Mouse (Mus musculus) ES-CJ7 (cell line): Measurements from ENCODE around the gene Lrpprc.
A peak's percentile ranks its signal among the peaks of the same experiment; 100 is the strongest.
"Not testable (repeated sequence)": the region's sequence is repeated elsewhere in the genome, so short reads cannot be mapped to it uniquely, and the experiment has no call there.

ENCODE experiments used
- DNase-seq: peaks from one replicate; pipeline ENCODE4 v3.0.0; 2011; ENCODE audit warnings: low read depth, low spot score

The Lrpprc gene

DNA sequence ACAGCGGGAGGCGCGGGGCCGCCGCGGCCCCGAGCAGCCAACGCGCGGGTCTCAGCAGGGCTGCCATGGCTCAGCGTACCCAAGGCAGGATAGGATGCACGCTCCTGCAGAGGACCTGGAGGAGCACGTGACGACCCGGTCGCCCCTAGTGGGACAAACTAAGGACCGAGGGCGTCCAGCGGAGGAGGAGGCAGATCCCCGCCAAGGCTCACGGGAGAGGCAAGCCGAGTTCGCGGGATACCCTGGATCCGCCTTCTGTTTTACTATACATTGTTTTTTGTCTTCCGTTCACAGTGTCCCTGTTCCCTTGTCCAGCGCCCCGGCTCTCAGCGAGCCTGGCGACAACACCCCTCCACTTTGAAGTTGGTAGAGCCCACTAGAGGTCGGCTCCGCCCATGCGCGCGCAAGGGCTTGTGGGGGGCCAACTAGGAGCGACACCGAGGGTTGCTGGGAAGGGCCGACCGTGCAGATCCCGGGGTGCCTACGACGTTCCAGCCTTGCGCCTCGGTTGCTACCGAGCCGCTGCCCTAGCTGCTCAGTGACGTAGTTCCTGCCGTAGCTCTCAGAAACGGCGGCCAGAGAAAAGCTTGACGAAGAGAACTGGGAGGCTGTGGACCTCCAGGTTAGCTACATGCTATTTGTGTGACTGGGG is at the start of gene Lrpprc:
Gene Lrpprc (minus strand): TSS at position 343 of the 652 bp plus-strand sequence.
- DNase-seq = peak; percentile 94

DNA sequence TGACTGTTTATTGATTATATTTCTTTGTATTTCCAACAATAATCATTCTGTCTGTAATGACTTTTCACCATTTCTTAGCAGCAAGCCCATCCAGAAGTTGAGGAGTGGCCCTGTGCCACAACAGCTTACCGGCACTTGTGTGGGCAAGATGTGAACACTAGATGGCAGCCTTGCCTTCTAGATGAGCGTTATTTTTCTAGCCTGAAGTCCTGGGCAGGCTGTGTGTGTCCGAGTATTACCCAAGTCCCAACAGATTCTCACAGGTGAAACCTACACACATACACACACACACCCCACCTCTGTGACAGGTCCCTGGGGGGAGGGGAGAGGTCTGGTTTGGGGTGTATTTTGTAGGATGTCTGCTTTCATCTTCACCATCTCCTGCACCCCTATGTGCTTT is 47.2 kb upstream of the Lrpprc start:
- peak; percentile 80 for DNase-seq

DNA sequence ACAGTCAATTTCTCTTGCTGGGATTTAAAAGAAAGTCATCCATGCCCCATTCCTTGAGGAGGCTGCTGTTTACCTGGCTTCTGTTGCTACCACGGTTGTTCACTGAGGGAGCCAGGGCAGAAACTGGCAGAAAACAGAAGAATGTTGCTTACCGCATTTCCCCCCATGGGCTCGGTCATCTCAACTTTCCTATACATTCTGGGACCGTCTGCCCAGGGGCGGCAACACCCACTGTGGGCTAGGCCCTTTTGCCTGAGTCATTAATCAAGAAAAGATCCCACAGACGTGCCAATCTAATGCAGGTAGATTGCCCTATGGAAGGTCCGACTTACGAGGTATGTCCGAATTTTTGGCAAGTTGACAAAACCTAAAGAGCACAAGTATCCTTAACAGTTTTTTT is 44.7 kb upstream of the Lrpprc start:
- DNase-seq = no peak

DNA sequence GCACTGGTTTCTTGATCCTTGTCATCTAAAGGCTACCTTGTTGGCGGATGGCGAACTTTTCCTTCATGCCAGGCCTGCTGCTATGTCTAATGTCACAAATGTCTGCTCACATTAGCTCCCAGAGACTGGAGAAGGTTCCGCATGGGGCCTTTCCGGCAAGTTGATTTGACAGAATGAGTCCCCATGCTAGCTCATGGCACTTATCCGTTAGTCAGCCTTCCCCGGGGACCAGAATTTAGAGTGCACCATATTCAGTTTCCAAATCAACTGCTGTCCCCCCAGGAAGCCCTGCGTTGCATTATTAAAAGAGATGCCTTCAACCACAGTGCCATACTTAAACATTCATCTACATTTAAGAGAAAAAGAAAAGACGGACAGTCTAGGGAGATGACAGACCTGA is 41.8 kb upstream of the Lrpprc start:
- DNase-seq = no peak

DNA sequence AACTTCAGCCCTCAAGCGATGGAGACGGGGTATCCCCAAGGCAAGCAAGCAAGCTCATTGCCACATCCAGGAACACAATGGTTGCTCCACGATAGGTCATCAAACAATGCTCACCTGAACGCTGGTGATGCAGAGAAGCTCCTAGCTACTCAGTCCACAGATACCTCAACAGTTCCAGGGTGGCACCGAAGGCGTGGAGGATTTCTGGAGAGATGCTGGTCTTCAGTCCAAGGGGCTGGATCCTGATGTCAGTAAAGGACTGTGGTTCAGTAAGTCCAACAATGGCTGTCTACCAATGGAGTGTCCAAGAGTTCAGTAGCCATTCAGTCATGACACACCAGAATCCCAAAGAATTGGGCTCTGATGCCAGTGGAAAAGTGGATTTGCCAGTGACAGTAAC is 37.7 kb upstream of the Lrpprc start:
- no peak for DNase-seq

DNA sequence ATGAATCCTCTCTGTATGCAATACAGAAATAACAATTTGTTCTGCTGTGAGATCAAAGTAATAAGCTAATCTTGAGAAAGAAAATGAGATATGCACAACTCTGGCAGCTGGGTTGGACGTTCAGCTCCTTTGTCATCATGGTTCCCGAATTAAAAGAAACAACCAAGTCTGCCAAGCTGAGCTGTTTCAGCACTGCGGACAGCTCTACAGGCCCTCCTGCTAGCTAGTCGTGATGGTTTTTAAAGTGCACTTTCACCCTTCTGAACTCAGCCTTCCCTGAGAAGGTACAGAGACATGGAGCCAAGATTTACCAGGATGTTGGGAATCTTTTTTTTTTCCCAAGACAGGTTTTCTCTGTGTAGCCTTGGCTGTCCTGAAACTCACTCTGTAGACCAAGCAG is 30.0 kb upstream of the Lrpprc start:
- DNase-seq = peak; percentile 32

DNA sequence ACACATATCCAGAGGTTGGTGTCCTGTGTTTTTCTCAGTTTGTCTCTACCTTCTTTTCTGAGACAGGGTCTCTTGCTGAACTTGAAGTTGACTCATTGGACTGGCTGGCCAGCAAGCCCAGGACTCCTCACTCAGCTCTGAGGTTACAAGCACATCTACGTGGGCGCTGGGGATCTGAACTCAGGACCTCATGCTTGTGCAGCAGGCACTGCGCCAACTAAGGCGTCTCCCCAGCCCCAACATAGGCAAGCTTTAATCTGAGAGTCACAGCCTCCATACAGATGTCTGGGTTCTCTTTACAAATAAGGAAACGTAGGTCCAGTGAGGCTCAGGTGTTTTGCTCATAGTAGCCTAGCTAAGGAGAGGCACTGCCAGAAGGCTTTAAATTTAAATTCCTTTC is 27.8 kb upstream of the Lrpprc start:
- DNase-seq = no peak

DNA sequence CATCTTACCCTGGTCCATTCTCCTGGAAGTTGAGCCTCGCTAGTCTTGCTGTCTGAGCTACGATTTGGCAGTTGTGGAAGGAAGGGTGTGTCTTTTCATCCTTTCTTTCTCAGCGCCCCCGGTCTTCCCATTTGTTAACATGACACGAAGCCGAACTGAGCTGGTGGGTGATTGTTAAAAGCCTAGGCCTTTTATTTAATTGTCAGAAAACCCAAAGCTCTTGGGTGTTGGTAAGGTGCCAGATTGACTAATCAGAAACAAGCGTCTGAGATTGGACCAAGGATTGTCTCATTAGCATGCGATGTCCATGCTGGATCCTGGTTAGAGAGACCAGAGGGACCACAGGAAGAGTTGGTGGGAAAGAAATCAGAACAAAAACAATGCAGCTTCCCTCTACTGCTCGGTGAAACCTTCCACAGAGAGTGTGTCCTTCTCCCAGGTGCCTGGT is 25.4 kb upstream of the Lrpprc start:
- no peak for DNase-seq

DNA sequence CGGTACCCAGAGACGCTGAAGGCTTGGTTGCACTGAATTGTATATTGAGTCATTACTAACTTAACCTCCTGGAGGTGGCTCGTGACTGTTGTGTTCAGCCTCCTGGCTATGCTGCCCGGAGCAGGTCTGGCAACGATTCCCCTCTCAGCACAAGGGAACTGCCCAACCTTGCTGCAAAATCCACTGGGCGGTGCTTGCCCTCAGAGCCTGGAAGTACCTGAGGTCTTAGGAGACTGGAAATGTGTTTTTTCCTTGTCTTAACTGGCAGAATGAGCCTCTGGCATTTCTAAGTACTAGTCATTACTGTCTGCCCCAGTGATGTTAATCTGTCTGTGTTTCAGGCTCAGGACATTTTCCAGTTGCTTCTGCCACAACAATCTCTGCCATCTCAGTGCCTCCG is 24.3 kb upstream of the Lrpprc start:
- no peak for DNase-seq

DNA sequence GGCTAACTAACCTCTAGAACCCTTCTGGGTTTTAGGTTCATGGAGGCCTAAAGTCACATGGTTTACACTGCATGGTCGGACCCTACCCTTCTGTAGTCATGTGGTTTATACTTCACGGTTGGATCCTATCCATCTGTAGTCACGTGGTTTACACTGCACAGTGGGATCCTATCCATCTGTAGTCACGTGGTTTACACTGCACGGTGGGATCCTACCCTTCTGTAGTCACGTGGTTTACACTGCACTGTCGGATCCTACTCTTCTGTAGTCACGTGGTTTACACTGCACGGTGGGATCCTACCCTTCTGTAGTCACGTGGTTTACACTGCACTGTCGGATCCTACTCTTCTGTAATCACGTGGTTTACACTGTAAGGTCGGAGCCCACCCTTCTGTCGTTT is 23.6 kb upstream of the Lrpprc start:
- DNase-seq = not testable (repeated sequence)

DNA sequence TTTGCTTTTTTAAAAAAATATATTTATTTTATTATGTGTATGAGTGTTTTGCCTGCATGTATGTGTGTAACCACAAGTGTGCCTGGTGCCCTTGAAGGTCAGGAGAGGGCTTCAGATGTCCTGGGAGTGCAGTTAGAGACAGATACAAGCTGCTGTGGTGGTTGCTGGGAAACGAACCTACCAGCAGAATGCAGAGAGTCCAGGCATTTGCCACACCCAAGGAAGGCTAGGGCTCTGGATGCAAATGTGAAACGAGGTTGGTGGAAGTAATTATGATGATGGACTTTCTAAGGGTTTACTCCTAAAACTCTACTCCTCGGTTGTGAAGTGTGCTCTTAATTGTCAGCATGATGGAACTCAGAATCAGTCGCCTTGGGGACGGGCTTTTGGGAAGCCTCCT is 1.4 kb upstream of the Lrpprc start:
- peak; percentile 23 for DNase-seq

DNA sequence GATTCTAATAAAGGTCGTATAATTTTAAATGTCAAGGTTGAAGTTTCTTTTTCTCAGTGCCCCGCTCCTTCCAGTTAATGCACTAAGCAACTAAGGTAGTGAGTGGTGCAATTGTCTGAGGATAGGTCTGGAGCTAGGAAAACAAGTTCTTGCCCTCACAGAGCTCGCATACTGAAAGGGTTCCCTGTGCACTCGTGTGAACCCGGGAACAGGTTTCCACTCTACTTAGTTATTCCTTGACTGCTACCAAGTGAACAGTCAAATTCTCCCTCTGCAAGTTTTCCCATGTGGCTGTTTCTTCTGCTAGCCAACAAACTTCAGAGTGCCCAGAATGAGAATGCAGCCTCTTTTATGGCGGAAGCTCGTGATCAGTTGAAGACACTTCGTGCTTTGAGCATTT is 567 bp upstream of the Lrpprc start:
- DNase-seq = no peak

DNA sequence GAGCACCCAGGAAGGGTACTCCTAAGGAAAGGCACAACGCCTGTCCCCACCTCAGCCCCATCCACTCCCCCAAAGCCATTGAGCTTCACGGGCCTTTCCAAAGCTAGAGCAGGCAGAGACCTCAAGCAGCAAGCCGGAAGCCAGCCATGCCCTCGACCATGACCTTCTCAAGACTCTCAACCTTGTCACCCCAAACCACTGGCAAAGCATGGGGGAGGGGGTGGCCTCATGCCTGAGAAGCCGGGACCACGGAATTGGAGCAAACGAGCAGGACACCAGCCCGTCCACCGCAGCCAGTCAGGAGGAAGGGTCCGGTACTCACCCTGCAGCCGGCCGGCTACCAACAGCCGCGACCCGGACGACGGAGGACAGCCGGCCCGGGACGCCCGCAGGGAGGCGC is 546 bp downstream of the Lrpprc start:
- peak; percentile 30 for DNase-seq

DNA sequence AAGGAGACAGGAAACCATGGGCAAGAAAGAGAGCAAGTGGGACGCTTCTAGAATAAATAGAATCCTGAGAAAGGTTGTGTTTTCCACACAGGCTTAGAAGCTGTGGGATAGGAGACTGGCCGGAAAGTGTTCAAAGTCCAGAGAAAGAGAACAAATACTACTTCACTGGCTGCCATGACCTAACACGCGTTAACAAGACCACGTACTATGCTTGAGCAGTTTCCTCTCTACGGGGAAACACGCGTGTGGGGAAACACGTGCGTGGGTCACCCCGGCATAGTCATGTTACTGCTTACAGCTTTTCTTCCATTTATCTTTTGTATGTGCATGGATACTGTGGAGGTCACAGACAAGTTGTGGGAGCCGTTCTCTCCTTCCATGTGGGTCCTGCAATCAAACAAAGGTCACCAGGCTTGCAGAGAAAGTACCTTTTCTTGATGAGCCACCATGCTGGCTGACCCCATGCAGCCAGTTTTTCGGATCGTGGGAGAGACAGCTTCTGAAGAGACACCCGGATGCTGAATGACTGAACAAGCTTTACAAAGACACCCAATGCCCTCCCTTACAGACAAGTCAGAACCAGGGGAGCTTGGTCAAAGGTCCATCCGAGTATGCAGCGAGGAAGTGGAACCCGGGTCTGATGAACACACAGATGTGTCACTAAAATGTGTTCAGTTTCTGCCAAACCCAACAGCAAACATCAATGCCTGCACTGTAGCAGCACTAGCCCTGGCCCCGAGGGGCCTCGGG is 2.0 kb downstream of the Lrpprc start:
- no peak for DNase-seq

DNA sequence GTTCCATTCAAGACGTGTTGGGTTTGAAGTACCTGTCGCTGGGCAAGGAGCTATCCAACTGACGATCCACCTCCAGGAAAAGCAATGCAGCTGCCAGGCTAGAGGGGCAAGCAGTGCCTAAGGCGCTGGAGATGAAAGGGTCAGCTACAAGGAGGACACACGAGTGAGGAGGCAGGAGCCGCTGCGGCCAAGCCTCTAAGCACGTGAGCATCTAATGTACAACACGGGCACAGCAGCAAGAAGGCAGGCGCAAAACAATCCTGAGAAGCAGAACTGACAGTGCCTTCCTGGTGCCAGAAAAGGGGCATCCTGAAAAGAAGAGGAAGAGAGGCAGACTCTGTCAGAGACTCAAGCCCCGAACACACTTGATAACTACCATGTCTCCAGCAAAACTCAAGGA is 3.1 kb downstream of the Lrpprc start:
- no peak for DNase-seq

DNA sequence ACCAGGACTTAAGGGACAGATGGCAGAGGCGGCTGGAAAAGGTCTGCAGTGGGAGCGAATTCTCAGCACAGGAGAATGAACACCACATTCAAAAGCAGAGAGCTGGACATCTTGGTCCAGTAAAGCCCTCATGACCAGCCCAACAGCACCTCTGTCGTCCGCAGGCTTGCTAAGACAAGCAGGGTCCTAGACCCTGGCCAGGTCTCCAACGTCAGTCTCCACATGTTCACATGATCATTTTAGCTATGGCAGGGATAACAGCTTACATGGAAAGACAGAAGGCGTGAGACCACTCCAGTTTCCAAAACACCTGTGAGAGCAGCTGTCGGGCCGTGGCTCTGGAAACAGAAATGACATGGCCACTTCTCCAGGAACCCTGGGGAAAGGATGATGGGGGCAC is 3.7 kb downstream of the Lrpprc start:
- no peak for DNase-seq

DNA sequence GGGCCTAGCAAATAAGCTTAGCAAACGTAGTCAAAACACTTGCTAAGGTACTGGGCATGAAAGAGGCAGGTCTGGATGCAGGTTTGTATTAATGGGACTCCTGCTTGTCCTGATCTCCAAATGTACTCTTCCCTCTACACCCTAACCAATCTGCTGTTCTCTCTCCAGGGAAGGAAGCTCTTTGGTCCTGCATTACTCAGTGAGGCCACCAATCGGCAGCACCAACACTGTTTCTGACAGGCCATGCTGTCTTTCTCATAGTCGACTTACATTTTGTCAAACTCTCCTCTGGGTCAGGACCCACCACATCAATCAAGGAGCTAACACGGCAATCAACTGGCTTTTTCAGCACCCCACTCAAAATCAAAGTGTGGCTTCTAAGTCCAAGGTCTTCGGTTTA is 5.4 kb downstream of the Lrpprc start:
- peak; percentile 59 for DNase-seq

DNA sequence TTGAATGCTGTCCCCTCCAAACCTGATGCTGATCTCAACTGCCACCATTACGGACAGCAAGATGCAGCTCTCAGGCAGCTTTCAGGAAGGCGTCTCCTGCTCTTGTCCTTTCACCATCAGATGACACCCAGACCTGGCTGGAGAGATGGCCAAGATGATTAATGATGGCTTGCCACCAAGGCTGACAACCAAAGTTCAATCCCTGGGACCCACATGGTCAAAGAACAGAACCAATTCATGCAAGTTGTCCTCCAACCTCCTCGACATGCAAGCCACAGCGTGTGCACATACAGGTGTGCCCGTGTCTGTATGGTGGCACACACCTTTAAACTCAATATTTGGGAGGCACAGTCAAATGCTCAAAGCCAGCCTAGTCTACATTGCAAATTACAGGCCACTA is 7.1 kb downstream of the Lrpprc start:
- DNase-seq = no peak

DNA sequence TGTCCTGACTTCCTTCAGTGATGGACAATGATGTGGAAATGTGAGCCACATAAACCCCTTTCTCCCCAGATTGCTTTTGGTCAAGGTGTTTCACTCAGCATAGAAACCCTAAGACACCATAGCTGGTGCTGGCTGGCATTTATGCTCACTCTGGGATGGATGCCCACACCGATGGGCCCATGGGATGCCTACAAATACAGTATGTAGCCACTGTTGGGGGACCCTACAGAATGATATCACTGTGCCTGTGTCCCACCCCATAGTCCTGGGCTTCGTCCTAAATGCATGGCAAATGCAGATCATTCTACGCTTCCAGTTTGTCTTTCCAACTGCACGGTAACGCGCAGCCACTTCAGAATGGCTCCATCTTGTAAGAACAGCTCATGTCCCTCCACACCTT is 10.3 kb downstream of the Lrpprc start:
- DNase-seq = no peak

DNA sequence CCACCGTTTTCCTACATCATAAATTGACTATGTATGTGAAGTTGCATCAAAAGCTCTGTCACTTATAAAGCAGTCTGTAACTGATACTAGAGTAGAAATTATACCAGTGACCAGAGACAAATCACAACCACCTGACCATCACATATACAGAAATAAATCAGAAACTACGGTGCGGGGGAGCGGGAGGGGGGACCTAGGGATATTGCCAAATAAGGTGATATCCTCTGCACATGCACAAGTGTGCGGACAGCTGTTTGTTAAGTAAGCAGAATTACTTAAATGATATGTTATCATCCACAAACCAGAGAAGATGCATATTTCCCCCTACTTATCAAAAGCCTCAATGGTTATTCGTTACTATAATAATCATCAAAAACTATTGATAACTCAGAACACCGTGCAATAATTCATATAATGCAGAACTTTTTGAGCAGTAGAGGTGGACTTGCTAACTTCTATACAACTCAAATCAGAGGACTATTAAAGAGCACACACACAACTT is 12.1 kb downstream of the Lrpprc start:
- DNase-seq = no peak

DNA sequence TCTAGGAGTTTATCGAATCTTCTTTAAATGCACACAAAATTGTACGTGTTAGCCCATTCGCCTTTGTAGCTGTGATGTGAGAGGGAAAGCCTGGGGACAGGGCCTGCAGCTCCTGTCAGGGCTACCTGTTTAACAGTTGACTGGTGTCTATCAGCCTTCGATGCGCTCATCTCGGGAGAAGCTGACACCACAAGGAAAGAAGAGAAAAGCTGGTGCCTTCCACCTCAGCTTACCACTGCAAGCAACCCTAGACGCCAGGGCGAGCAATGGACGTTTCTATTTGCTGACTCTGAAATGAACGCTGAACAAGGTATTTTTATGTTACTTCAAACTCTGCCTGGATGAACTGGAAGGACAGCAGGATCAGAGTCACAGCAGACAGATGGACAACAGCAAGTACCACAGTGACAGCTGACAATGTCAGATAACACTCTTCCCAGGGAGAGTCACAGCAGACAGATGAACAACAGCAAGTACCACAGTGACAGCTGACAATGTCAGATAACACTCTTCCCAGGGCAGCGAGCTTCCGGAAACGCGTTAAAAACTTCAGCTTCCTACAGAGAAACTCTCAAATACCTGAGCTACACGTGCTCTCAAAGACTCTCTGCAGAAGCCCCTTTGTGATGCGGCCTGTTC is 14.1 kb downstream of the Lrpprc start:
- no peak for DNase-seq

DNA sequence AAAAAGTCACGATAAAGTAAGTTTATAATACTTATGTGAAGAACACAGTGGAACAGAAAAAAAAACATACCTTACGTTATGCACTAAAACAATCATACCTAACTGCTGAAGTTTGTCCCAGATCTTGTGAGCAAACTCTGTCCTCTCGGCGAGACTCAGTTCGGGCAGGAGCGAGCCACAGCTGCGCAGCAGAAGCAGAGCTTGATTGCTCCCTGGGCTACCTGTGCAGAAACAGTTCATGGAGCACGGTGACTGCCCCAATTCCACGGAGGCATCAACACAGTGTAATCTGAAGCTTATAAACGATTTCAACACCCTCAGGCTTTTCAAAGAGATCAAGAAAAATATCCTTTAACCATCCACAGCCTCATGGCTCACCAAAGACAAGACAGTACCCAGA is 15.3 kb downstream of the Lrpprc start:
- DNase-seq = no peak

DNA sequence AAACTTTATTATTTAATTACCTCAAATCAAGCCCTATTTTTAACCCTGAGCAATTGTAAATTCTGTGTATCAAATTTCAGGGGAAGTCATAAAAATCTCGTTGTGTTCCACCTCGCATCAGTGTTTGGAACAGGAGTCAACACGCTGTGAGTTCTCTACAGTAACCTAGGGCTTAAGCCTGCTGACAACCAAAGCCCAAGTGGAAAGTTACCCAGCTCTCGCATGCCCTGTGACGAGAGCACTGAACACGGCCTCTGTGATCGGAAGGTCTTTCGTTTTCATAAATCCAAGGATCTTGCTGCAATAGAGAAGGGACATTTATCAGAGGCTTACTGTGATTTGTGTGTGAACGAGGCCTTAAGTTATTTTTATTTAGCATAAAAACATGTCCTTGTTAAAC is 18.7 kb downstream of the Lrpprc start:
- DNase-seq = no peak
